Mouse (Mus musculus): ENCODE results near the gene Emsy.

DNA sequence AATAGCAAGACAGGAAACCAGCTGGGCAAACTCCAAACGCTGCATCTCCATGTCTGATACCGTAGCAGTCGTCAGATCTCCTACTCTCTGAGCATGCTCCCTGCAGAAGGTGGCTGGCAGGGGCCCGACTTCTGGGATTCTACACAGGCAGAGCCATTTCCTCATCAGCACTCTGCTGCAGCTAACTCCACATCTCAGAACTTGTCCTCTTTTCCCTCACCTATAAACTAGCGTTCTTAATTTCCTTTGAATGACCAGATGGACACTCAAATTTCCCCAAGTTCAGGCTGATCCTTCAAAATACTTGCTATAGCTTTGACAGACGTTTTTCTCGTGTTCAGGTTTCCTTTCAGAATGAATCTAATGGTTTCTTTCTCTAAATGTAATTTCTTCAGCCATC, 45.2 kb upstream of the Emsy start:
- TF ChIP-seq CTCF (IDR thresholded peaks at IDR 0.05; ENCODE audit: extremely low read depth, insufficient read length, insufficient replicate concordance, low read depth, low read length) (no peak), POLR2A (IDR thresholded peaks at IDR 0.05; ENCODE audit: low read depth, low read length) (no peak)
